Mouse (Mus musculus): ENCODE measurements around the gene Zfp827. TPM values are rescaled to one million over a fixed set of nuclear protein-coding genes. Genes with fewer than 3 reads are reported as not detected.

The Zfp827 gene
- total RNA-seq (2021): 10 to 100 TPM; 13.1 to 22.4 TPM
- long read RNA-seq, experiment 1, partial matches to known transcripts: 0 of 8 reads
- long read RNA-seq, experiment 1, other reads (novel, unspliced or antisense): 8 of 8 reads
- long read RNA-seq, experiment 2, partial matches to known transcripts: 0 of 9 reads
- long read RNA-seq, experiment 2, other reads (novel, unspliced or antisense): 9 of 9 reads

- peak; percentile 83 for DNase-seq
Observed at GRCm38 (mm10) chr8:79027977-79028487, at the start of gene Zfp827. TSS of gene Zfp827 (plus strand) at chr8:79028437.

DNA sequence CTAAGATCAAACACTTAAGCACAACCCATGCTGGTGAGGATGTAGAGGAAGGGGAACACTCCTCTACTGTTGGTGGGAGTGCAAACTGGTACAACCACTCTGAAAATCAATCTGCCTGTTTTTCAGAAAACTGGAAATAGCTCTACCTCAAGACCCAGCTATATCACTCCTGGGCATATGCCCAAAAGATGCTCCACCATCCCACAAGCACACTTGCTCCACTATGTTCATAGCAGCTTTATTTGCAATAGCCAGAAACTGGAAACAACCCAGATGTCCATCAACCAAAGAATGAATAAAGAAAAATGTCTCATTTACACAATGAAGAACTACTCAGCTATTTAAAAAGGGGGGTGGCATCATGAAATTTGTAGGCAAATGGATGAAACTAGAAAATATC lies 23.9 kb upstream of the Zfp827 start:
- DNase-seq: no peak

DNA sequence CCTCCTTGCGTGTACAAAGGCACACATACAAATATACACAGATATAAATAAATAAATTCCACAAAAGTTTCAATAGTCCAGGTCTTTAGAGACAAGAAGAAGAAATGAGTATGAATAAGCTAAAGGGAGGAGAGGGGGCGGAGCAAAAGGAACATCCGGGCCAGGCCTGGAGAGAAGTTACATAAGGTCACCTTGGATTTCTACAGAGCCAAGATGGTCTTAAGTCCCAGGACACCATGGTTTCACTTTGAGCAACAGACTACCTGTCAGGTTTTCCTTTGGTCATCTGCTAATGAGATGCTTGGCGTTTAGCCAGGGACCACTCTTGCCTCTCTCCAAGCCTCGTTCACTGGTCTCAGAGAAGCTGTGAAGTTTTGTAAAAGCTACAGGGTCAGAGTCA lies 13.2 kb upstream of the Zfp827 start:
- DNase-seq: no peak

GRCm38 (mm10) chr8:79016076-79016475 lies 12.2 kb upstream of the Zfp827 start:
- no peak for DNase-seq

- no peak for DNase-seq
Observed at GRCm38 (mm10) chr8:79016583-79016982, 11.7 kb upstream of the Zfp827 start.

DNA sequence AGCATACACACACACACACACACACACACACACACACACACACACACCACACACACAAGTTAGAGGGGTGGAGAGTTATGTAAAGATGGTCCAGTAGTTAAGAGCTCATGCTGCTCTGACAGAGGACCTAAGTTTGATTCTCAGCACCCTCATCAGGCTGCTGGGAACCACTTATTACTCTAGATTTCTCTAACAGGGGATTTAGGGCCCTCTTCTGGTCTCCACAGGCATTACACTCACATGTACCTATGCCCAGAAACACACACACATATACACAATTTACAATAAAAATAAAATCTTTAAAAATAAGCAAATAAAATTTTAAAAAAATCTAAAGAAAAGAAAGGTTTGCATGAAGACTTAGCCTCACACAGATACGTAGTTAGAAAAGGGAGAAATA lies 4.3 kb upstream of the Zfp827 start:
- no peak for DNase-seq

GRCm38 (mm10) chr8:79027319-79027718 lies 918 bp upstream of the Zfp827 start:
- no peak for DNase-seq

DNA sequence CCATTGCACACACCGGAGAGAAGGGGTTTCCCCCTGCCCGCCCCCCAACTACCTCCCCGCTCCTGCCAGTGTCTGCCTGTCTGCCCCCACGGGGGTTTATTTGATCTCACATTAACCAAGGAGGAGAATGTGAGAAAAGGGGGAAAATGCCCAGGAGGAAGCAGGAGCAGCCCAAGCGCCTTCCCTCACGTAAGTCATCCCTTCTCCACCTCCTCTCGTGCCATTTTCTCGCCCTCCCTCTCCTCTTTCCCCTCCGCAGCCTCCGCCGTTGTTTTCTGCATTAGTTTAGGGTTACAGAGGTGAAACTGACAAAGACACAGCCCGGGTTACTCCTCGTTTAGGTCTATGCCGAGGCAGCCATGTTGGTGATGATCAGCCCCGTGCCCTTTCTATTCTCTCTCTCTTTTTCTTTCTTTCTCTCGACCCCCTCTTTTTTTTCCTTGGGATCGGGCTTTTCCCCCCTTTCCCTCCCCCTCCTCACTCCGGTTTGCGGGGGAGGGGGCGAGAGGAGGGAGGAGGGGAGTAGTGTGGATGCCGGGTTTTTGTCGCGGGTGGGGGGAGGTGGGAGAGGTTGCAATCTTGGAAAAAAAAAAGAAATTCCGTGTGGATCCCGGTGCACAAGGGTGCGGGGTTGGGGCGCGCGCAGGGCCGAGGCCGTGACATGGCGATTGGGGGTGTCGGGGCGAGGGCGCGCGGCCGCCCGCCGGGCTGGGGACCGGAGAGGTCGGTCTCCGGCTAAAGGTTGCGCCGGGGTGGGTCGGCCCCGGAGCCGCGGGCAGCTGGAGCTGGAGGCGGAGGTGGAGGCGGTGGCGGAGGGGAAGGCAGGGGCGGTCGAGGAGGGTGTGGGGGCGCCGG lies 531 bp downstream of the Zfp827 start:
- peak; percentile 56 for DNase-seq

- DNase-seq: peak; percentile 86
Observed at GRCm38 (mm10) chr8:79029396-79030325, 1.4 kb downstream of the Zfp827 start.

GRCm38 (mm10) chr8:79030326-79031265 lies 2.4 kb downstream of the Zfp827 start:
- DNase-seq: peak; percentile 86

GRCm38 (mm10) chr8:79037532-79037931 lies 9.3 kb downstream of the Zfp827 start:
- DNase-seq: no peak

DNA sequence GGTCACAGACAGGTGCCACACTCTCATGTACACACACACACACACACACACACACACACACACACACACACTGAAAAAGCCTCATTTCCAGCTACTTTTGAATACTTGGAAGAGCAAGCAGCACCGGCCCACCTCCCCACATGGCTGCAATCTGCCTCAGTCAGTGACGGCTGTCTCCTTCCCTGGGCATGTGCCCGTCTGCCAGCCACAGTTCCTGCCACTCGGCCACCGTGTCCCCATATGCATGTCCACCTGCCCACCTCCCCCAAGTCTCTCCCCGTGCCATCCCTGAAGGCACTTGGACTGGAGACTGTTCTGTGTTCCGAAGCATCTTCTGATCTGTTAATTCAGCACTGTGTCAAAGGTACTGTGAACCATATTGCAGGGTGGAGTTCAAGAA lies 9.8 kb downstream of the Zfp827 start:
- DNase-seq: no peak

GRCm38 (mm10) chr8:79041429-79041828 lies 13.2 kb downstream of the Zfp827 start:
- no peak for DNase-seq

DNA sequence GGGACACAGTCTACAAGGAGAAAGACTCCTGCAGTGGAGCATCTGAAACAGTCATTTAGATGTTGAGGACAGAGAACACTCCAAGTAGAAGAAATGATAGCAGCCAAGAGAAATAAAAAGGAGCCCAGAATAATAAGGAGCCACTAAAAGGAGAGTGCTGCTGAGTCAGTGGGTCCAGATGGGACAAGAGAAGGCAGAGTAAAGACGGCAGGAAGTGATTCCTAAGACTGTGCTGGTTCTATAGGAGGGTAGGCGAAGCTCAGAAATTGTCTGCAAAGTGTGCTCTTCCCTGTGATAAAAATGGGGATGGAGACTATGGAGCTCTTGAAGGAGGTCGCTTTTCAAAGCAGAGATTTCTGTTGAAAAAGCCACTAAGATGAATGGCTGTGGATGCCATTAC lies 14.0 kb downstream of the Zfp827 start:
- no peak for DNase-seq

DNA sequence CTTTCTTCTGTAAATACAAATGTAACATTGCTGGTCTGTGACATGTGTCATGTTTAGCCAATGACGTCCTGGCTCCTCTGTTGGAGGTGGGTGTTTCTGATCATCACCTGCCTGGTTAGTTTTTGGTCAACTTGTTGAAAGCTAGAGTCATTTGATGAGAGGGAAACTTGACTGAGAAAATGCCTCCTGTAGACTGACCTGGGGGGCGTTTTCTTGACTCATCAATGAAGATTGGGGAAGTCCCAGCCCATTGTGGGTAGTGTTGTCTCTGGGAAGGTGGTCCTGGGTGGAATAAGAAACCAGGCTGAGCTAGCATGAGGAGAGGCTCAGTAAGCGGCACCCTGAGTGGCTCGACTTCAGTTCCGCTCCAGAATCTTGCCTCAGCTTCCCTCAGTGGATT lies 16.4 kb downstream of the Zfp827 start:
- DNase-seq: no peak

DNA sequence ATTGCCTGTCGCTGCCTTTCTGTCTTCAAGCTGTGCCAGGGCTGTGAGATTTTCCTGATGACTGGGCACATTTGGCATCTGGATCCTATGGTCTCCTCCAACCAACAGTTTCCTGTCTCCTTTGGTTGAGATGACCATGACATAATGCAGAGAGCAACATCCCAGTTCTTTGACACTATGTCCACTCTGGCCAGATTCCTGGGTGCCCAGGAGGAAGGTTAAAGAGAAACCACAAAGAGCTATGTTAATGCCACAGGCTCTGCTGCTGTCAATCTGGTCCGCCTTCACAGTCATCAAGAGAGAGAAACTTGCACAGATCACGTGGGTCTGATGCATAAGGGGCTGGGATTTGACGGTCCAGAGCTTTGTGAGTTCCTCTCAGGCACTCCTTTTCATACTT lies 18.4 kb downstream of the Zfp827 start:
- DNase-seq: no peak

DNA sequence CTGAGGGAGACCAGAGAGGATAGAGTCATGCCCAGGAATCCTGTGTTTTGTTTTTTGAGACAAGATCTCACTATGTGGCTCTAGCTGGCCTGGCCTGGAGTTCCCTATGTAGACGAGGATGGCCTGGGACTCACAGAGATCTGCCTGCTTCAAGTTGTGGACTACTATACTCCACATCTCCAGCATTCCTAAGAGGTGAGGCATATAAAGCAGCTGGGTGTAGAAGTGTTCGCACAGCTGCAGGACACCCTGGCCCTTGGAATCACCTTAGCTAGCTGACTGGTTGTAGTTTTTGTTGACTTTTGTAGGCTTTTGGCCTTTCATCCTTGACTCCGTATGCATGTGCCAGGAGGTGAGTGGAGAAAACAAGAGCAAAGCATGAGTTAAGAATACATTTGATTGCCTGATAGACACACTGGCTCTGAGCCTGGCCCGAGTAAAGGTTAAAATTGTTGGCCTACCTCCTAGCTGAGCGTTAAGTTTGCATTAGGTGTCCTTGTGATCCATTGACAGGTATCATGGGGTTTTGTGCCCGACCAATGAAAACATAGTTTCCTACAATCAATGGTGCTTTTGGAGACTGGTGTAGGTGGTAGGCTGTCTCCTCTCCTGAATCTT lies 20.3 kb downstream of the Zfp827 start:
- DNase-seq: no peak

GRCm38 (mm10) chr8:79054222-79054621 lies 26.0 kb downstream of the Zfp827 start:
- no peak for DNase-seq

DNA sequence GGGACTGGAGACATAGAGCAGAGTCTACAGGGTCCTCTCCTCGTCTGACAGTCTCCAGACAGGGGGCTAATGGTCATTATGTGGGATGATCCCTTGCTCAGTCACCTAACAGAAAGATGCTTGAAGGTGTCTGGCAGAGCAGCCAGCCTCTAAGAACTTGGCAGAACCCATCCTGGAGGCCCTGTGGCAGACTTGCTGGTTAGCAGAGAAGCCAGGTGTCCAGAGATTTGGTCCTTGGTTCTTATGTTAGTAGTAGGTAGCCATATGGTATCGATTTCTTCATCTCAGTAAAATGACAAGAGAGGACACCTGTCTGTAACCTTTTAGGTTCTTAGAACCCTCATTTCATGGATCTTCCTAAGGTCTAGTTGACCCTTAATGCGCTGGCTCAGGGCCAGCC lies 28.9 kb downstream of the Zfp827 start:
- no peak for DNase-seq

DNA sequence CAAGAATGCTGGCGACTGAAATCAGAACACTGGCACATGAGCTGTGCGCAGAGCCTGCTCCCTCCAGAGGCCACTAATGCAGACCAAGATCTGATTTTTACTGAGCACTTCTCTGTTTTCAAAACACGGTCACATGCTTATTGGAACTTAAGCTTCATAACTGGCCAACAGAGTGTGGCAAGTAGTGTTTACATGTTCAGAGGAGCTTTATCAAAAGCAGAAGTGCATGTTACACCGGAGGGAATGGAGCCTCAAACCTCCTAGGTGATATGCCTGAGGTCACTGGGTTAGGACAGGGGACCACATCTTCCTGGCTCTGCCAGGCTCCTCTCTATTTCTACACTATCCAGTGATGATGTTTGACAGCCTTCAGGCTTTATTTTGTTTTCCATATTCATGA lies 31.1 kb downstream of the Zfp827 start:
- no peak for DNase-seq

Data from adrenal gland, postnatal 10 days (tissue).